Mouse (Mus musculus) yolk sac, embryonic 10.5 days (tissue): ENCODE results near the gene Phlpp1.
A peak's percentile ranks its signal among the peaks of the same experiment; 100 is the strongest.

ENCODE experiments used
- DNase-seq: peaks from one replicate; pipeline ENCODE4 v3.0.0-alpha.2; 2017; ENCODE audit warnings: low spot score

Phlpp1 gene

GRCm38 (mm10) chr1:106171241-106172220, at the start of gene Phlpp1:
TSS of gene Phlpp1 (plus strand) at chr1:106171752.
- DNase-seq: peak; percentile 100

- no peak for DNase-seq
Measured at GRCm38 (mm10) chr1:106126601-106127000, 45.0 kb upstream of the Phlpp1 start.

GRCm38 (mm10) chr1:106131697-106132349, 39.7 kb upstream of the Phlpp1 start:
- DNase-seq: no peak

DNA sequence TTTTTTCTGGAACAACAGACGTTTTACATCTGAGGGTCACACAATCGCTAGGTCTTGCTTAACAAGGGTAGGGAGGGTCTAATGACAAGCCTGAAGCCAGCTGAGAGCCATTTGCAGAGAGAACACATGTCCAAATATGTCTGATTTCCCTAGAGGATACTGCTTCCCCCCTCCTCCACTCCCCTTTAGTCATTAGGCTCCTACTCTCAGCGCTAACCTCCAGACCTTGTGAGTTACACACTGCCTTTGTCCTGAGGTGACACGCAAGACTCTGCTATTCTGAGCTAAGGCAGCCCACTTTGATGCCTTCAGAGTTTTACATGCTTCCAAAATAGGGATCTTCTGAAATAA, 39.2 kb upstream of the Phlpp1 start:
- DNase-seq: no peak

GRCm38 (mm10) chr1:106138691-106139090, 32.9 kb upstream of the Phlpp1 start:
- no peak for DNase-seq

DNA sequence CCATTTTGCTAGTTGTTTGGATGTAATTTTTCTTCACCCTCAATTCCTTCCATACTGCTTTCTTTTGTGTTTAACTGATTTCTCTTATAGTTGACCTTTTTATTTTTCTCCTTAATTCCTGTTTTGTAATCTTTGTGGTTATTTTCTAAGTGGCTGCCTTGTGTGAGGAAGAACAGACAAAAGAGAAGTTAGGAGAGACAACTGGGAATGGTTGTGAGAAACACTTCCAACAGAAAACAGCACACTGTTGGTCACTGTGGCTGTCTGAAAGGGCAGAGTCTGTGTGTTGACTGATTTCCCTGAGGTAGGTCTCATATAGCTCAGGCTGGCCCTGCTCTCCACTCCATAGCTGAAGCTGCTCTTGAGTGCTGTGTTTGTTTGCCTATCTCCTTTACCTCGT, 32.4 kb upstream of the Phlpp1 start:
- DNase-seq: no peak

GRCm38 (mm10) chr1:106142010-106142409, 29.5 kb upstream of the Phlpp1 start:
- no peak for DNase-seq

- no peak for DNase-seq
Measured at GRCm38 (mm10) chr1:106144534-106144933, 27.0 kb upstream of the Phlpp1 start.

- DNase-seq: no peak
Measured at GRCm38 (mm10) chr1:106145055-106145454, 26.5 kb upstream of the Phlpp1 start.

DNA sequence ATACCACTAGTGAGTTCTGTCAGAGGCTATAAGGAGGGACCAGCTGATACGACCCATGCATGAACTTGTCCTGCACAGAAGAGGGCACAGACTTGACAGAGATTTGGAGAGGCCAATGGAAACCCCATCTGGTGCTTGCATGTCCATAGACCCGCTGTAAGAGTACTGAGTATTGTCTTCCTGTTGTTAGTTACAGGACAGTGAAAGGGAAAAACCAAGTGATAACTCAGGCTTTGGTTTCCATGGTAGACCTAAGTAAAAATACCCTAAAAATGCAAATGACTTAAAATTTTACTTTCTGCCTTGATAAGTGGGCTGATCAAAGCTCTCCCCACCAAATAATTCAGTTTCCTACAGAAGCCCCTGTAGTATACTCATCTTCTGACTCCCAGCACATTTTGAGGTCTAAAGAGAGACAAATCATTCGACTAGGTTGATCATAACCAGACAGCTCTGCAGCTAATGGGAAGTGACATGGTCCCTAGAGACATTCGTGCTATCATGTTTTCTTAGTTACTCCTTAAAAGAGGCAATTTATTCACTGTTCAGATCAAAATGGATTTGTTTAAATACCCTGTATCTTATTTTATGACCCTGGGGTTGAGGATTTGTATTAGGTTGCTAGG, 25.9 kb upstream of the Phlpp1 start:
- DNase-seq: no peak

DNA sequence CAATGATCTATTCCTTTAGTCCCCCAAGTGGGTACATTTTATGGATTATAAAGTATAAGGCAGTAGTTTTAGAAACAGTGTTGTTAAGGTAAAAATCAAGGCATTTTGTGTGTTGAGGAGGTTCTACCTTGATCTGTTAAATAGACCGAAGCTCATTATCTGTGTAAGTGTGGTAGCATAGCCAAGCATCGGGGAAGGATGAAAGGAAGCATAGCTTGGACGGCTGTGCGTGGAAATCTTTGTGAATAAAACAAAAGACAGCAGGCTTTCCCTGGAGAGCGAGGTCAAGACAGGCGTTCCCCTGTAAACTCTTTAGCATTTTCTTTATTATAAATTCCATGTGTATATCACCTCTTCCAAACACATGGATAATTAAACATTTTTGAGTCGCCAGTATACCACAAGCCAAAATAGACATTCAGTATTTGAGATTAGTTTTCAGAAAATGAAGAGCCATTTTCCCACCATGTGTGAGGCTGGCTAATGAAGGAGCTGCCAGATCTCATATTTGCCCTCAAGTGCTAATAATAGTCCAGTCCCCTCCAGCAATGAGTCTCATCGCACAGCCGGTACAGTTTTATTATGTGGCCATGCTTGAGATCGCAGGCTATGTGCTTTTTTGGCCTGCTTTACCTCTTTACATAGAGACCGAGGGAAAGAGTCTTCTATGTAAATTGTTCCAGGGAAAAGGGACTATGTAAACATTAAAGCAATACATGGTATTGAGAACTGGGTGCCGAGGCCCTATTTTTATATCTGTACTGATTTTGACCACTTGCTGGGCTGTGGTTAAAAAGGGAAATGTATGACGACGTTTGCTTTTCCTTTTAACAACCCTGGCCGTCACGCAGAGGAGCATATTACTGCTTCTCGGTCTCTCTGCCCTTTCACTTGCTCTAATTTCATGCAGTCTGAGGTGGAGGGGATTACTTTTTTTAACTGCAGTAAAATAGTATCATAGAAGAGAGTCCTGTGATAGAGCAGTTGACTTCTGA, 22.9 kb upstream of the Phlpp1 start:
- DNase-seq: no peak

DNA sequence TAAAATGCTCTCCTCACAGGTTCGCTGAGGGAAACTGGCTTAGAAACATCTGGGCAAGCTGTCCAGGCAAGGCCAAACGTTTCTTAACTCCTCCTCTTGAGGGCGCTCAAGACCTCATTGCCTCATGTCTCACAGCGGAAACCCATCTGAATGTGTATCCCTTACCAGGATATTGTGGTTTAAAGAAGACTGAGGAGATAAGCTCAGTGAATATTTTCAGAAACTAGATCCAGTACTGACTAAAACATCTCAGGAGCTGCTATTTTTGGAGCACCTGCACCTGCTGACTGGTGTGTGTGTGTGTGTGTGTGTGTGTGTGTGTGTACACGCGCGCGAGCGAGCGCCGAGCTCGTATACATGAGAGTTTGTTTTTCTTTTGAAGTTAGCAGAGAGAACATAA, 19.7 kb upstream of the Phlpp1 start:
- DNase-seq: no peak

GRCm38 (mm10) chr1:106152742-106153141, 18.8 kb upstream of the Phlpp1 start:
- no peak for DNase-seq

- DNase-seq: no peak
Measured at GRCm38 (mm10) chr1:106154590-106154989, 17.0 kb upstream of the Phlpp1 start.

GRCm38 (mm10) chr1:106155087-106155567, 16.4 kb upstream of the Phlpp1 start:
- DNase-seq: no peak

DNA sequence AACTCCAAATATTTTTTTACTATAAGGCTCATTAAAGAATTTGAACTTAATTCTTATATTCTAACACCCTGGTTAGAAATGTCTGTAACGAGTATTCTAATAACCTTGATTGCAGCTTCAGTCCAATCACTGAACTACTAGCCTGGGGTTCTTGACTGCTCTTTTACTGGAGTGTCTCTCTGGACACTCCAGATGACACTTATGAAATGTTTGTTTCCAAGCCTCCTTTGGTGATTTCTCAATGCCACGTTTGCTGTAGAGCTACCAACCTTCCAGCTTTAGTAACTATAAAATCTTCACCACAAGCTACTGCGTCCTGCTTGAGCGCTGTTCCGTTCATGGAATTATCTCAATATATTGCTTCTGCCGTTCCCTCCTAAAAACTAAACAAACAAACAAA, 15.8 kb upstream of the Phlpp1 start:
- no peak for DNase-seq

DNA sequence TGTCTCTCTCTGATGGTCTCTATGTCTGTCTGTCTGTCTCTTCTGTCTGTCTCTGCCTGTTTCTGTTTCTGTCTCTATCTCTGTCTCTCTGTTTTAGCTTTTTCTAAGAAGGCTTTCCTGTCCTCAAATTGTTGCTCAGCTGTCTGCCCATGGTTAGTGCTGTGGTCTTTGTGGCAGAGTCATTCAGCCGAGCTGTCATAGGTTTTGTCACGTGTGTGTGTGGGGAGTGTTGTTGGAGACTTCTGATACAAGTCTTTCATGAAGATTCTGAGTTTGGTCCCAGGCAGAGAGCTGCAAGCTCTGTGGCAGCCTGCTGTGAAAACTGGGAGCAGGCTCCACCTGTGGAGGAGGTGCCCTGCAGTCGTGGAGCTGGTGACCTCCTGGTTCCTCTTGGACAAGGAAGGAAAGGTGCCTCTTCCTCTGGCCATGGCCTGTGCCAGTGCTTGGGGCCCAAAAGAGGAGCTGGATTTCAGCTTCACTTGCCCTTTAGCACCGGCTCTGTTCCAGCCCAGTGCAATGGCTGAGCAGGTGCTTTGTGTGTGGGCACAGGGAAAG, 13.5 kb upstream of the Phlpp1 start:
- DNase-seq: no peak

- DNase-seq: no peak
Measured at GRCm38 (mm10) chr1:106159667-106160066, 11.9 kb upstream of the Phlpp1 start.

GRCm38 (mm10) chr1:106160916-106161315, 10.6 kb upstream of the Phlpp1 start:
- no peak for DNase-seq

GRCm38 (mm10) chr1:106162581-106162980, 9.0 kb upstream of the Phlpp1 start:
- no peak for DNase-seq

- DNase-seq: no peak
Measured at GRCm38 (mm10) chr1:106163401-106163800, 8.2 kb upstream of the Phlpp1 start.
